Mouse (Mus musculus) hindbrain, embryonic 16.5 days (tissue): ENCODE results near the gene Gm21885. TPM values are rescaled to one million over a fixed set of nuclear protein-coding genes. Genes with fewer than 3 reads are reported as not detected.
A peak's percentile ranks its signal among the peaks of the same experiment; 100 is the strongest.

Source experiments
- ATAC-seq: fragments of 200-750 bp; cut with Nextera tagmentation; 2 replicates; pipeline ENCODE4 v1.8.0; 2017; ENCODE audit warnings: moderate TSS enrichment, moderate library complexity
- H3K27ac ChIP-seq: fragments of 300-500 bp; sonication (generic); 2 replicates; pipeline ENCODE4 v1.5.1; 2014; ENCODE audit warnings: low read depth, mild to moderate bottlenecking, control low read depth, low read length, moderate library complexity
- H3K27me3 ChIP-seq: fragments of 300-500 bp; sonication (generic); replicated peaks from 2 replicates; pipeline ENCODE4 v1.6.1; 2014; ENCODE audit warnings: low read length; ENCODE audit not compliant: control insufficient read depth, insufficient read depth
- H3K36me3 ChIP-seq: fragments of 300-500 bp; sonication (generic); 2 replicates; pipeline ENCODE4 v1.6.1; 2014; ENCODE audit warnings: mild to moderate bottlenecking, low read length, moderate library complexity, mixed read lengths; ENCODE audit not compliant: control insufficient read depth, insufficient read depth
- H3K4me1 ChIP-seq: fragments of 300-500 bp; sonication (generic); 2 replicates; pipeline ENCODE4 v1.6.1; 2014; ENCODE audit warnings: low read depth, low read length; ENCODE audit not compliant: control insufficient read depth, insufficient read depth
- H3K4me2 ChIP-seq: fragments of 300-500 bp; sonication (generic); 2 replicates; pipeline ENCODE4 v1.6.1; 2014; ENCODE audit warnings: mild to moderate bottlenecking, low read length, control low read depth, moderate library complexity
- H3K4me3 ChIP-seq: fragments of 300-500 bp; sonication (generic); 2 replicates; pipeline ENCODE4 v1.5.1; 2014; ENCODE audit warnings: mild to moderate bottlenecking, low read length, control low read depth, moderate library complexity
- H3K9ac ChIP-seq: fragments of 300-500 bp; sonication (generic); 2 replicates; pipeline ENCODE4 v1.6.1; 2014; ENCODE audit warnings: low read depth, mild to moderate bottlenecking, control low read depth, low read length, moderate library complexity
- H3K9me3 ChIP-seq: fragments of 300-500 bp; sonication (generic); 2 replicates; pipeline ENCODE4 v1.6.1; 2014; ENCODE audit warnings: mild to moderate bottlenecking, low read length, moderate library complexity; ENCODE audit not compliant: control insufficient read depth
- WGBS: fragments of 180-500 bp; shearing (Covaris S2); extraction: QIAGEN DNeasy Blood & Tissue Kit; methylation state at CpG from one replicate; pipeline ENCODE4 v1.1.7; 2014; 5-methylcytosine and 5-hydroxymethylcytosine counted together
- polyA plus RNA-seq: library from polyadenylated mRNA; unstranded; fragments of >200 nt; fragmentation: Nextera tagmentation; extraction: Ambion mirVana; gene quantifications from 2 replicates; pipeline ENCODE4 v1.2.1, GENCODE M21; 2015

The Gm21885 gene
- polyA plus RNA-seq, 1 experiment from 2014 or later = not detected

DNA sequence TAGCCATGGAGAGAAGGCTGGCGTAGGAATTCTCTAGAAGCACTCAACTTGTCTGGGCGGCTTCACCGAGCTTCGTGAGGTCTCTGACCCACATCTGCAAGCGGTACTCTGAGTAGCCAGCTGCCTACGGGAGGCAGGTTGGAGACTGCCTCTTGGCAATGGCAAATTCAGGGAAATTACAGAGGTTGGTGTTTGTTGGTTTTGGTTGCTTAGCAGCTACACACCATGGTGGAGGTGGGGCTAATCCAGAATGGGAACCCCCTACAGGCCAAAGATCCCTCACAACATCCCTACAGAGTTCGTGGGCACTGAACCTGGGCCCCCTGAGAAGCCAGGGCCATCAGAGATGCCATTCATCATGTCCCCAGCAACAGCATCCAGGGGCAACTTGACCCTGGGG lies 6.4 kb upstream of the Gm21885 start:
- WGBS = 80% methylated on average over 7 of the region's 7 CpGs
- no peak overlapping the region for H3K27ac ChIP-seq
- H3K4me2 ChIP-seq = no peak overlapping the region
- H3K9ac ChIP-seq = no peak overlapping the region
- H3K4me1 ChIP-seq = peaks cover 9% of the 10 kb centered on the region
- no peak overlapping the region for H3K4me3 ChIP-seq
- ATAC-seq = no peak
- no peaks in the 10 kb centered on the region for H3K27me3 ChIP-seq
- no peaks in the 10 kb centered on the region for H3K9me3 ChIP-seq
- no peaks in the 10 kb centered on the region for H3K36me3 ChIP-seq

DNA sequence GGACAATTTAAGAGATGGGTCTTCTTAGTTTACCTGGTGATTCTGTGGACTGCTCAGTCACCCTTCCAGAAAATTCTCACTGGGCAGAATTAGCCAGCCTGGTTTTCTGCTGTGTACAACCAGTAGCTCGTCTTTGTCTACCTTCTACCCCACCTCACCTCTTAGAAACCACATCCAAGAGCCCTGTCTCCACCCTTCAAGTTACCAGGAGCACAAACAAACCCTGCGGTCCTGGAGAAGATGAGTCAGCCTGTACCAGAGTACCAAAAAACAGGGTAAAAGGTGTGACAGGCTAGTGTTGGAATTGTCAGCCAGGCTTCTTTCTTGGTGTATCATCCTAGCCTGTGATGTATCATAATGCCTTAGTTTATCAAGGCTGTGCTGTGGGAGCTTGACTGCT lies 6.0 kb upstream of the Gm21885 start:
- Histone ChIP-seq H3K4me1 (peaks cover 9% of the 10 kb centered on the region), H3K27ac (no peak overlapping the region), H3K27me3 (no peaks in the 10 kb centered on the region), H3K36me3 (no peaks in the 10 kb centered on the region), H3K4me3 (no peak overlapping the region), H3K9ac (no peak overlapping the region), H3K9me3 (no peaks in the 10 kb centered on the region), H3K4me2 (no peak overlapping the region)
- 91% methylated on average over 2 of the region's 2 CpGs for WGBS
- no peak for ATAC-seq

DNA sequence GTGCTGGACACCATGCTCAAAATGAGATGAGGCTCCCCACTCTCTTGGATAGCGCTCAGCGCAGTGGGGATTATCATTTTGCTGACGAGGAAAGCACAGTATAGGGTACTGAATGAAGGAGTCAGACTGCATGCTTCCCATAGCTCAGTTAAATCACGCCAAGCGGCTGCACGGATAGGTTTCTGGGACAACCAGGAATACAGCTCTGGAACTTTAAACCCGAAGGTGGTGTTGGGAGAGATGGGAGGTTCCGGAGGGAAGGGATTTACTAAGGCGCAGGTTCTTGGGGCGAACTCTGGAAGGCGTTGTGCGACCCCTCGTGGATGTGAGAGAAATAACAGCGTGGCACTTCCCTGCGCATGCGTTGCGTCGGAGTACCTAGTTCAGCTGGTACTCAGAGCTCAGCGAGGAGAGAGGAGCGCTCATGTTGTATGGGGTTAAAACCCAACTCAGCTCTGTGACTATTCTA lies 4.8 kb upstream of the Gm21885 start:
- H3K4me2 ChIP-seq = peak overlapping the region; percentile 72
- no peaks in the 10 kb centered on the region for H3K36me3 ChIP-seq
- peak; percentile 89 for ATAC-seq
- H3K9ac ChIP-seq = peak overlapping the region; percentile 66
- H3K9me3 ChIP-seq = no peaks in the 10 kb centered on the region
- 6% methylated on average over 20 of the region's 20 CpGs for WGBS
- no peaks in the 10 kb centered on the region for H3K27me3 ChIP-seq
- H3K4me1 ChIP-seq = peaks cover 9% of the 10 kb centered on the region
- peak overlapping the region; percentile 66 for H3K27ac ChIP-seq
- peak overlapping the region; percentile 32 for H3K4me3 ChIP-seq

- Histone ChIP-seq H3K4me3 (no peak overlapping the region), H3K27me3 (no peaks in the 10 kb centered on the region), H3K27ac (no peak overlapping the region), H3K4me2 (no peak overlapping the region), H3K9me3 (no peaks in the 10 kb centered on the region), H3K36me3 (0 out of 2 replicates have a peak, but pooled peaks cover 3% of the 10 kb centered on the region), H3K4me1 (peaks cover 1% of the 10 kb centered on the region; the same call in 1 of the 2 replicates), H3K9ac (no peak overlapping the region)
- 65% methylated on average over 5 of the region's 5 CpGs for WGBS
- no peak for ATAC-seq
Measured at GRCm38 (mm10) chr11:94282291-94282690, 618 bp downstream of the Gm21885 start.

DNA sequence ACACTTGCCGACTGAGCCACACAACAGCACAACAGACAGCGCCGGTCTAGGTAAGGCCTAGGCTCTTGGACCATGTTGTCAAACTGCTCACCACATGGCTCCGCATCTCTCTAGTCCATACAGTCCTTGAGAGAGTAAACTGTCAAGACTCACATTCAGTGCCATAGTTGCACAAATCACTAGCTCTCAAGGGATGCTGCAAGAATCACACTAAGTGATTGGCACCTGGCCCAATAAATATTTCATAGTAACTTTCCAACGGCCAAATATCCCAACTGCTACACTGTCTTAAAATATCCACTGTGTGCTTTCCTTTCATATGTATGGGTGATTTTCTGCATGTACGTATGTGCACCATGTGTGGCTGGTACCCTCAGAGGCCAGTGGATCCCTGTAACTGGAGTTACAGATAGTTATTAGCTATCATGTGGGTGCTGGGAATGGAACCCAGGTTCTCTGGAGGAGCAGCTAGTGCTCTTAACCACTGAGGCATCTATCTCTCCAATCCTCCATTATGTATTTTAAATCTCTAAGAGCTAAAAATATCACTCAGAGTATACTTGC lies 1.9 kb downstream of the Gm21885 start:
- no peaks in the 10 kb centered on the region for H3K9me3 ChIP-seq
- no peaks in the 10 kb centered on the region for H3K27me3 ChIP-seq
- no peaks in the 10 kb centered on the region for H3K4me1 ChIP-seq
- no peak overlapping the region for H3K4me3 ChIP-seq
- no peak overlapping the region for H3K9ac ChIP-seq
- no peak overlapping the region for H3K4me2 ChIP-seq
- peaks cover 6% of the 10 kb centered on the region; the same call in 1 of the 2 replicates for H3K36me3 ChIP-seq
- WGBS = 94% methylated on average over 6 of the region's 6 CpGs
- no peak for ATAC-seq
- no peak overlapping the region for H3K27ac ChIP-seq

GRCm38 (mm10) chr11:94285886-94286574 lies 4.4 kb downstream of the Gm21885 start:
- Histone ChIP-seq H3K4me1 (no peaks in the 10 kb centered on the region), H3K36me3 (peaks cover 21% of the 10 kb centered on the region), H3K9me3 (no peaks in the 10 kb centered on the region), H3K4me3 (no peak overlapping the region), H3K27me3 (no peaks in the 10 kb centered on the region), H3K4me2 (no peak overlapping the region), H3K27ac (no peak overlapping the region), H3K9ac (no peak overlapping the region)
- no peak for ATAC-seq
- 83% methylated on average over 11 of the region's 11 CpGs for WGBS

DNA sequence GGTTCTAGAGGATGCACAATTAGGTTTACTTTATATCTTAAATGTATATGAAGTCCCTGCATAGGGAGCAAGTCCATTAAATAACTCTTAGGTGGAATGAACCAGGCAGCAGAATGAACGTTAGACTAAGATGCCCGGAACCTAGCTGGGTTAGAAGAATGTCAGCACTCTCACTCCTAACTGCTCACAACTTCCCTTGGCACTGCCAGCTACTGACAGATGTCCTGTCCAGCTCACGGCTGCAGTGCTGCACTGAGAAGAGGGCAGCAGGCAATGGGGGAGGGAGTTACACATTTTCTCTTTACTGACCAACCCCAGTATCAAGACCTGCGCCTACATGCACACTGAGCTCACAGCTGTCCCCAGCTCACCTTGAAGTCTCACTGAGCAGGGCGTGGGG lies 5.4 kb downstream of the Gm21885 start:
- no peak for ATAC-seq
- Histone ChIP-seq H3K27me3 (no peaks in the 10 kb centered on the region), H3K4me3 (no peak overlapping the region), H3K4me2 (no peak overlapping the region), H3K9me3 (no peaks in the 10 kb centered on the region), H3K4me1 (no peaks in the 10 kb centered on the region), H3K9ac (no peak overlapping the region), H3K36me3 (peaks cover 22% of the 10 kb centered on the region), H3K27ac (no peak overlapping the region)
- 90% methylated on average over 5 of the region's 5 CpGs for WGBS

DNA sequence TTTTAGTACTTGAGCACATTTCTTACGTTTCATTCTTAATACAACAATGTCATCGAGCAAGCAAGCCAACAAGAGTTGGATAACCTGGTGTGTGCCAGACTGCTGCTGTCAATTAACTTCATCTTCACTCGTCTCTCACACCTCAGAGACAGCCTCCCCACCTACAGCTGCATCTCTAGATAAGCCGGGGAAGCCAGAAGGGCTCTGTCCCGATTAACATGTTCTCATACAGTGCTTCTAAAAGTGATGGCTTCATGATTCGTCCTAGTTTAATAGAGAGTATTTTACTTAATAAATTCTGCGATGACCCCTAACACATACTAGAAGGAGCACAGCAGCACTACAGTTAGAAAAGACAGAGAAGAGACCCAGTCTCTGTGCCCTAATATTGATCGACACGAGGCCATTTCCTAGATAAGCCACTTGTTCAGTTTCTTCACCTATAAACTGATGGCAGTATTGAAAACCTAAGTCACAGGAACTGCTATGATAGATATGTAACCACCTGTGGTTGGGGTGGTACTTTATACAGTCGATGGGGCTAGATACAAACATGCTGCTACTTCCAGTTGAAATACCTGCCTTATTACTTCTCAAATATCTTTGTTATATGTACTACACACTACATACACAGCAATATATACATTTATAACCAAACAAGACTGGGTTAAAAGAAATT lies 8.5 kb downstream of the Gm21885 start:
- Histone ChIP-seq H3K9ac (no peak overlapping the region), H3K36me3 (peaks cover 27% of the 10 kb centered on the region), H3K9me3 (no peaks in the 10 kb centered on the region), H3K4me2 (no peak overlapping the region), H3K27me3 (no peaks in the 10 kb centered on the region), H3K27ac (no peak overlapping the region), H3K4me1 (no peaks in the 10 kb centered on the region), H3K4me3 (no peak overlapping the region)
- ATAC-seq = no peak
- 92% methylated on average over 10 of the region's 10 CpGs for WGBS
